Mouse (Mus musculus): Measurements from ENCODE around the gene Frzb.

Frzb gene

GRCm38 (mm10) chr2:80423116-80423515 is 24.3 kb downstream of the Frzb start:
- DNase-seq (ENCODE audit: low spot score), result no peak

- DNase-seq (ENCODE audit: low spot score), result no peak
These were observed 25.4 kb downstream of the Frzb start for GRCm38 (mm10) chr2:80421990-80422389.

- no peak for DNase-seq (ENCODE audit: low spot score)
These were observed 31.1 kb downstream of the Frzb start for GRCm38 (mm10) chr2:80416286-80416685.

GRCm38 (mm10) chr2:80414387-80414786 is 33.0 kb downstream of the Frzb start:
- no peak for DNase-seq (ENCODE audit: low spot score)

- DNase-seq (ENCODE audit: low spot score), result no peak
These were observed 34.3 kb downstream of the Frzb start for GRCm38 (mm10) chr2:80413124-80413523.

- DNase-seq (ENCODE audit: low spot score), result no peak
These were observed 37.4 kb downstream of the Frzb start for GRCm38 (mm10) chr2:80409893-80410574.

GRCm38 (mm10) chr2:80404770-80405169 is 42.7 kb downstream of the Frzb start:
- DNase-seq (ENCODE audit: low spot score), result no peak

- DNase-seq (ENCODE audit: low spot score), result no peak
These were observed 48.8 kb downstream of the Frzb start for GRCm38 (mm10) chr2:80398595-80399099.

- DNase-seq (ENCODE audit: low spot score), result no peak
These were observed 50.6 kb downstream of the Frzb start for GRCm38 (mm10) chr2:80396864-80397263.

- no peak for DNase-seq (ENCODE audit: low spot score)
These were observed 51.4 kb downstream of the Frzb start for GRCm38 (mm10) chr2:80396057-80396456.

- DNase-seq (ENCODE audit: low spot score), result no peak
These were observed 59.1 kb downstream of the Frzb start for GRCm38 (mm10) chr2:80388341-80388740.

GRCm38 (mm10) chr2:80387668-80388067 is 59.8 kb downstream of the Frzb start:
- no peak for DNase-seq (ENCODE audit: low spot score)

GRCm38 (mm10) chr2:80386255-80386654 is 61.2 kb downstream of the Frzb start:
- DNase-seq (ENCODE audit: low spot score), result no peak

GRCm38 (mm10) chr2:80384447-80384846 is 63.0 kb downstream of the Frzb start:
- no peak for DNase-seq (ENCODE audit: low spot score)

- no peak for DNase-seq (ENCODE audit: low spot score)
These were observed 67.6 kb downstream of the Frzb start for GRCm38 (mm10) chr2:80379848-80380247.

GRCm38 (mm10) chr2:80374892-80375291 is 72.5 kb downstream of the Frzb start:
- no peak for DNase-seq (ENCODE audit: low spot score)

- no peak for DNase-seq (ENCODE audit: low spot score)
These were observed 76.0 kb downstream of the Frzb start for GRCm38 (mm10) chr2:80371458-80371857.
